Mouse (Mus musculus): ENCODE data around the gene Gm7247.
"Not testable (repeated sequence)": the region's sequence is repeated elsewhere in the genome, so short reads cannot be mapped to it uniquely, and the experiment has no call there.

Gene Gm7247

DNA sequence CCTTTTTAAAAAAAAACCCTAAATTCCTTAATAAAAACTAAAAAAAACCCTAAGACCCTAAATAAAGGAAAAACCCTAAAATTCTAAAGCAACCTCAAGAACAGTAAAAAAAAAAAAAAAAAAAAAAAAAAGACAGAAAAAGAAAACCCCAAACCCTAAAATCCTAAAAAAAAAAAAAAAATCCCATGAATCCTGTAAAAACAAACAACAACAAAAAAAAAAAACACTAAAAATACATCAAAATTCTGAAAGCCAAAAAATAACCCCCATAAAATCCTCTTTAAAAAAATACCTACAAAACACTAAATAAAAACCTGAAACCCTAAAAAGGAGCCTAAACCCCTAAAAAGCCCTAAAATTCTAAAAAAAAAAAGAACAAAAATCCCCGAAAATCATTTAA is 135.4 kb downstream of the Gm7247 start:
- no peak for DNase-seq (ENCODE audit: low spot score)

DNA sequence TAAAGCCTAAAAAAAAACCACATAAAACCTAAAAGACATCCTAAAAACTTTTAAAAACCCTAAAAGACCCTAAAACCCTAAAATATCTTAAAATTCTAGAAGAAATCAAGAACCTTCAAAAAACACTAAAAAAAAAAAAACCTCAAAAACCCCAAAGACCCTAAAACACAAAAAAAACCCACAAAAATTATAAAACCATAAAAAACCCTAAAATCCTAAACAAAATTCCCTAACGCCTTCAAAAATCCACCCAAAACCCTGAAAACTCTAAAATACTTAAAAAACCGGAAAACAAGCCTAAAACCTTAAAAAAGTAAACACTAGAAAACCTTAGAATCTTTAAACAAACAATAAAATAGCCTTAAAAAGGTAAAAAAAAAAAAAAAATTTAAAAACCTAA is 136.4 kb downstream of the Gm7247 start:
- no peak for DNase-seq (ENCODE audit: low spot score)

GRCm38 (mm10) chr14:51499707-51500275 is 138.2 kb downstream of the Gm7247 start:
- no peak for DNase-seq (ENCODE audit: low spot score)

- DNase-seq (ENCODE audit: low spot score), result no peak
These were observed 138.9 kb downstream of the Gm7247 start for GRCm38 (mm10) chr14:51500461-51500860.

- DNase-seq (ENCODE audit: low spot score), result no peak
These were observed 145.9 kb downstream of the Gm7247 start for GRCm38 (mm10) chr14:51507416-51507815.

GRCm38 (mm10) chr14:51552490-51552889 is 190.9 kb downstream of the Gm7247 start, which contains the start of gene Gm5622:
Gm5622 (plus strand) TSS chr14:51552790.
- no peak for DNase-seq (ENCODE audit: low spot score)

DNA sequence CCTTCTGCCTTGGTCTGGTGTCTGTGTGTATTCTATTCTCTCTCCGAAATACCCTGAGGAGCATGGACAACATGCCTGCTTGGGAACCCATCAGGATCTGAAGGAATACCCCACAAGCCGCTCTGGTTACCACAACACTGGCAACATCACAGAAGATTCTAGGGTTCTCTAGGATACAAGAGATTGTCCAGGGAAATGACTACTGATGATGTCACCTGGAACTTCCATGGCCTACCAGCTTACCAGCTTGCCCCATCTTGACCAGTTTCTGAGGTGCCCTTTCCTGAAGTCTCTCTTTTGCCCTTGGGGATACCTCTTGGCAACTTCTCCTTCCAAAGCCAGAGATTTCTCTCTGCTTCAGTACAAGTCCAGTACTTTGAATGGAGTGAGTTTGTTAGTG is 212.4 kb downstream of the Gm7247 start, which contains the start of gene Gm17175:
Gene Gm17175 (minus strand): TSS at position 101 of the 400 bp plus-strand sequence.
- not testable (repeated sequence) for DNase-seq (ENCODE audit: low spot score)

- DNase-seq (ENCODE audit: low spot score), result not testable (repeated sequence)
These were observed 230.5 kb downstream of the Gm7247 start, which contains the start of gene Gm17174 for GRCm38 (mm10) chr14:51592039-51592438. Gm17174 (minus strand) TSS chr14:51592139.

- DNase-seq (ENCODE audit: low spot score), result no peak
These were observed 249.7 kb downstream of the Gm7247 start, which contains the start of gene Gm17078 for GRCm38 (mm10) chr14:51611210-51611609. Gm17078 (minus strand) TSS chr14:51611310.
